Mouse (Mus musculus): ENCODE measurements at regions not wholly inside any gene's neighbourhood (a gene's known extent, or its start where the extent isn't known, plus 50 kb on each side); places are given as distances from the start of the nearest gene placed in this dataset.
A peak's percentile ranks its signal among the peaks of the same experiment; 100 is the strongest.

DNA sequence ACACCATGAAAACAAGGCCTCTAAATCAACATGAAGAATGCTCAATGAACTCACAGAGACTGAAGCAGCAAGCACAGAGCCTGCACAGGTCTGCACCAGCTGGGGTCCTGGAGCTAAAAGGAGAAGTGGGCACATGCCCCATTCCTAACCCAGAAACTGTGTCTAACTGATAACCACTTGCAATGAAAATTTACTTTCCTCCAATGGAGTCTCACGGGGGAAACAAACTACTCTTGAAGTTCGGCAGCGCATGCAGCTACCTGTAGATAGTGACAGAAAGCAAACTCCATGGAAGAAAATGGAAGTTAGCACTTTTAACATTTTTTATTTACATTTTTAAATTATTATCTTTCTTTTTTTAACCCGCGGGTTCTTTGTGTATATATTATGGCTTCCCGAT is 76.8 kb upstream of the Akap6 start:
- no peak for DNase-seq (ENCODE audit: low read depth, low spot score)

DNA sequence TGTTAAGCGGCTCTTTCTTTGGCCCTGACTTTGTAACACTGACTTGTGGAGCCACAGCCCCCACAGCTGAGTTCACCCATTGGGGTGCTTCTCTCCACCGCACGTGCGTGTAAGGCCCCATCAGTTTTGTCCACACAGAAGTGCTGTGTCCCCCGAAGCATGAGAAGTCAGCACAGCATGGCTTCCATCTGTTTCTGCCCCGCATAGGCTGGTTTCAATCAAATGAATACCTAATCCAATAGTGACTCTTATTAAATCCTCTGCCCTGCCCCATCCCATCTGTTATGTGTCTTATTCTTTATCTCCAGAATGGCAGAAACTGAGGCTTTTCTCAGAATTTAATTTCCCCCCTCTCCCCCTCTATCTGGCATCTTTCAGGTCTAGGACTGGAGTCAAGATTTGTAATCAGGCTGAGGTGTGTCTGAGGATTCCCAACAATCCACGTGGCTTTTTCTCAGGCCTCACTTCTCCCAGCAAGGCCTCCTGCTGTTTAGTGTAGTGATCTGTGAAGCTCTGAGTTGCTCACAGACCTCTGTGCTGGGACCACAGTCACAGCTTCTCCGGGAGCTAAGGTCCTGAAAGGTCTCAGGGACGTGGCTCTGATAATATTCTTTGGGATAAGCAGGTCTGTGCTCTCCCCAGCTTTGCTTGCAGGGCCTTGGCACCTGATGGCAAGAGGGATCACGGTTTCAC is 75.6 kb upstream of the Akap6 start:
- DNase-seq (ENCODE audit: low read depth, low spot score) = no peak

DNA sequence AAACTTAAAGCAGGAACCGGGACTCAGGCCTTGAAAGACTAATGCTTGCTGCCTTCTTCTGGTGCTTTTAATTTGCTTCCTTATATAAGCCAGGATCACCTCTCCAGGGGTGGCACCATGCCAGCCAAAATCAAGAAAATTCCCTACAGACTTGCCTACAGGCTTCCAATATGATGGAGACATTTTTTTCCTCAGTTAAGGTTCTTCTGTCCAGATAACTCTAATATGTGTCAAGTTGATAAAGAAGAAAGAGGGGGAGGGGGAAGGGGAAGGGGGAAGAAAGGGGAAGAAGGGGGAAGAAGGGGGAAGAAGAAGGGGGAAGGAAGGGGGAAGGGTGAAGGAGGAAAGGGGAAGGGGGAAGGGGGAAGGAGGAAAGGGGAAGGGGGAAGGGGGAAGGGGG is 74.3 kb upstream of the Akap6 start:
- DNase-seq (ENCODE audit: low read depth, low spot score) = no peak

DNA sequence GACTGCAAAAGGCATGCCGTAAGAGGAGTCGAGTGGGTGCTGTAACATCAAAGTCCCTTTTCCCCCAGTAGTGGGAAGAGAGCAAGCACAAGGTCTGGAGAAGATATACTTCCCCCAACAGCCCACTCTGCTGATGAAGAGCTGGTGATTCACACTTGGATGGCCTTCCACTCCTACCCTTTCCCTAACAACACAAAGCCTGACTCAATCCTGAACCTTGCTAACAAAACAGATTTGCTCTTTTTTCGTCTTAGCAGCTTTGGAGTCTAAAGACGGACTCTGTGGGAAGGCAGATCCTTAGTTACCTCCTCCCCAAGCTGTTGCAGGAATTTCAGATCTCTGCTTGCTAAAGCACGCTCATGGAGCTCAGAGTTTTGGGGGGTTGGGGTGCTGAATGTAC is 70.4 kb upstream of the Akap6 start:
- peak; percentile 90 for DNase-seq (ENCODE audit: low read depth, low spot score)

DNA sequence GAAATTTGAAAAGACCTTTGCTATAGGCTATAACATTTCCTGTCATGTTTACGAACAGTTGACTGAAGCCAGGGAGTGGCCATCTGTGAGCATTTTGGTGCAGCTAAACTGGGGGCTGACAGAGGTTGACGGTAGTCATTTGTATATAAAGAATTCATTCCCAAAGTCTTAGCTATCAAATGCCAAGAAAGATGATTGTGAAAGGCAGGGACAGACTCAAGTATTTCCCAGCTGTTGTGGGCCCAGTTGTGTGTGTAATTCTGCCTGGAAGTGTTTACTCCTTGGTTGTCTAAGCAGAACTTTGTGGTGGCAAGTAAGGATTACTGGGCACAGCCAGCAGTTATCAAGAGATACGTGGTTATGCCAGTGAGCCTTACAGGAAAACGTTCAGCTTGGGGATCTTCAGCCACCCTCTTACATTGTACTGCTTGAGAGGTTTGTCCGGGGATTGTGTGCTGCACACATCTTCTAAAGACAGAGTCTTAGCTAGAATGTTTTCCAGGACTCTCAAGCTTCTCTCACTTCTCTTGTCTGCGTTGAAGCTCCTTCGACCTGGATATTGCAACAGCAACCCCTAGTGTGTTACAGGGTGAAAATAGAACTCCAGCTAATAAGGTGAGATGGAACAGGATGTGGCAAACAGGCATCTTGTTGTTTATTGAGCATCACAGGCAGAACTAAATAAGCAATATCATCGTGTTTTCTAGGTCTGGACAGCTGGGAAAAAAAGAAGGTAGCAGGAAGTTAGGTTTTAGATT is 63.9 kb upstream of the Akap6 start:
- DNase-seq (ENCODE audit: low read depth, low spot score) = peak; percentile 53

DNA sequence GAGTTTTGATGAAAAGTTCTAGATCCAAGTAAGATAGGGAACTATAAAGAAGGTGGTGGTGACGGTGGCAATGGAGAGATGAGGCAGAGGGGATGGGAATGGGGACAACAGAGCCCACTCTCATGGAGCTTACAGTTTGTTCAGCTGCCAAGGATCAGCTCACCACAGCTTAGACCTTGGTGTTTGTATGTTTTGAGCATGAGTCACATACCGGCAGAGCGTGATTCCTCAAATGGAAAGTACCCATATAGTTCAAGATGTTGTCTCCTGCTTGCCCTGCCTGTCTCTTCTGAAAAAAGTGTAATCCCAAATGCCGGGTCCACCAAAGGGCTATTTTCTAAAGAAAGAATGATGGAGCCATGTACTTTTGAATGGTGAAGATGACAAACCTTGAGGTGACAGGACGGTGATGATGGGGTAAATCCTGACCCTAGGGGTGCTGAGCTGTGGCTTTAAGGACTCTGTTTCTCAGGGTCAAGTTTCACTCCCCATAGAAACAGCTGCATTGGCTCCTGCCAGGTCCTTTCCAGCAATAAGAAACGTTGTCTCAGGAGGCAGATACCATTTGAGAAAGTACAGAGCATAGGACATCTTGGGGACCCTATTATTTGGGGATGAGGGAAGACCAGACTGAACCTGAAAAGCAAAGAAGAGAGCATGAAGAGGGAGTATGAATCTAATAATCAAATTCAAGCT is 62.8 kb upstream of the Akap6 start:
- DNase-seq (ENCODE audit: low read depth, low spot score) = peak; percentile 12

GRCm38 (mm10) chr12:52636920-52637319 is 62.3 kb upstream of the Akap6 start:
- DNase-seq (ENCODE audit: low read depth, low spot score) = no peak

GRCm38 (mm10) chr12:52637506-52638249 is 61.5 kb upstream of the Akap6 start:
- DNase-seq (ENCODE audit: low read depth, low spot score) = peak; percentile 84

DNA sequence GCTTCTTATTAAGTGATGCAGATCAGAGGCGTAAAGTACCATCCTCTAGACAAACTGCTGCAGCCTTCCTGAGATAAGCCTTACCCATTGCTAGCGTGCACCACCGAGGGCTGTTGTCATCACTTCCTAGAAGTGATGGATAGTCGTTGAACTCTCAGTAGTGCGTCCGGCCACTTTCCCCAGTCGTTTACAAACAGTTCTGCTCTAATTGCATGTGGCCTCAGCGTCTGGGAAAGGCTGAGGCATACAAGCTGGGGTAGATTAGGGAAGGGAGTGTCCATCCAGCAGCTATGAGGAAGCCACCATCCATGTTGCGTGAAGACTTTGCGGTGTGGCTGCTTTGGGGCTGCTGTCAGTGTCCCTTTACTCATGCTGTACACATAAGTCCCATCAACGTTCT is 60.7 kb upstream of the Akap6 start:
- no peak for DNase-seq (ENCODE audit: low read depth, low spot score)

- no peak for DNase-seq (ENCODE audit: low read depth, low spot score)
Measured at GRCm38 (mm10) chr12:52644059-52644458, 55.1 kb upstream of the Akap6 start.

All from brain, adult 2 months (tissue).